Mouse (Mus musculus): Measurements from ENCODE around the gene Lpcat4. TPM values are rescaled to one million over a fixed set of nuclear protein-coding genes. Genes with fewer than 3 reads are reported as not detected.

Lpcat4 gene
- not detected for polyA plus RNA-seq (2014; fragmentation: Illumina TruSeq; extraction: RNeasy Lipid Tissue Mini Kit (QIAGEN cat#74804))

GRCm38 (mm10) chr2:112239212-112239934, at the start of gene Lpcat4:
Gene Lpcat4, plus strand, starts transcription at chr2:112239468.

GRCm38 (mm10) chr2:112259241-112259962, 20.1 kb downstream of the Lpcat4 start, which contains the start of gene Nutm1:
Gene Nutm1, minus strand, starts transcription at chr2:112259291.

GRCm38 (mm10) chr2:112261748-112262653, 22.7 kb downstream of the Lpcat4 start, which contains the start of gene Nop10:
Gene Nop10, plus strand, starts transcription at chr2:112261926.

GRCm38 (mm10) chr2:112265448-112266241, 26.4 kb downstream of the Lpcat4 start, which contains the start of gene Slc12a6:
Gene Slc12a6, plus strand, starts transcription at chr2:112265825.

GRCm38 (mm10) chr2:112266242-112266592, 26.9 kb downstream of the Lpcat4 start, which contains the start of gene Gm21985:
Gene Gm21985, plus strand, starts transcription at chr2:112266314.

Other genes with a start within 250 kb of the Lpcat4 start
- gene Olfr1309, start 249.2 kb upstream of the Lpcat4 start, polyA plus RNA-seq (2014; fragmentation: Illumina TruSeq; extraction: RNeasy Lipid Tissue Mini Kit (QIAGEN cat#74804)) = not detected
- gene Olfr1310, start 226.8 kb upstream of the Lpcat4 start, polyA plus RNA-seq (2014; fragmentation: Illumina TruSeq; extraction: RNeasy Lipid Tissue Mini Kit (QIAGEN cat#74804)) = not detected
- not detected for gene Olfr1311, start 215.1 kb upstream of the Lpcat4 start, polyA plus RNA-seq (2014; fragmentation: Illumina TruSeq; extraction: RNeasy Lipid Tissue Mini Kit (QIAGEN cat#74804))
- not detected for gene Olfr1312, start 189.2 kb upstream of the Lpcat4 start, polyA plus RNA-seq (2014; fragmentation: Illumina TruSeq; extraction: RNeasy Lipid Tissue Mini Kit (QIAGEN cat#74804))
- not detected for gene Olfr1313, start 161.6 kb upstream of the Lpcat4 start, polyA plus RNA-seq (2014; fragmentation: Illumina TruSeq; extraction: RNeasy Lipid Tissue Mini Kit (QIAGEN cat#74804))
- not detected for gene Olfr1314, start 142.7 kb upstream of the Lpcat4 start, polyA plus RNA-seq (2014; fragmentation: Illumina TruSeq; extraction: RNeasy Lipid Tissue Mini Kit (QIAGEN cat#74804))
- not detected for gene Olfr1315-ps1, start 124.0 kb upstream of the Lpcat4 start, polyA plus RNA-seq (2014; fragmentation: Illumina TruSeq; extraction: RNeasy Lipid Tissue Mini Kit (QIAGEN cat#74804))
- gene Olfr1316, start 104.5 kb upstream of the Lpcat4 start, polyA plus RNA-seq (2014; fragmentation: Illumina TruSeq; extraction: RNeasy Lipid Tissue Mini Kit (QIAGEN cat#74804)) = not detected
- gene Olfr1317, start 99.1 kb upstream of the Lpcat4 start, polyA plus RNA-seq (2014; fragmentation: Illumina TruSeq; extraction: RNeasy Lipid Tissue Mini Kit (QIAGEN cat#74804)) = not detected
- gene Olfr1318, start 85.3 kb upstream of the Lpcat4 start, polyA plus RNA-seq (2014; fragmentation: Illumina TruSeq; extraction: RNeasy Lipid Tissue Mini Kit (QIAGEN cat#74804)) = not detected
- 0.14 TPM for gene Nutm1, start 19.8 kb downstream of the Lpcat4 start, polyA plus RNA-seq (2014; fragmentation: Illumina TruSeq; extraction: RNeasy Lipid Tissue Mini Kit (QIAGEN cat#74804))
- gene Nop10, start 22.5 kb downstream of the Lpcat4 start, polyA plus RNA-seq (2014; fragmentation: Illumina TruSeq; extraction: RNeasy Lipid Tissue Mini Kit (QIAGEN cat#74804)) = 33.2 TPM
- 93.0 TPM for gene Slc12a6, start 26.4 kb downstream of the Lpcat4 start, polyA plus RNA-seq (2014; fragmentation: Illumina TruSeq; extraction: RNeasy Lipid Tissue Mini Kit (QIAGEN cat#74804))
- gene Gm21985, start 26.8 kb downstream of the Lpcat4 start, polyA plus RNA-seq (2014; fragmentation: Illumina TruSeq; extraction: RNeasy Lipid Tissue Mini Kit (QIAGEN cat#74804)) = 2.7 TPM
- gene Emc4, start 128.6 kb downstream of the Lpcat4 start, polyA plus RNA-seq (2014; fragmentation: Illumina TruSeq; extraction: RNeasy Lipid Tissue Mini Kit (QIAGEN cat#74804)) = 68.4 TPM
- gene Katnbl1, start 139.7 kb downstream of the Lpcat4 start, polyA plus RNA-seq (2014; fragmentation: Illumina TruSeq; extraction: RNeasy Lipid Tissue Mini Kit (QIAGEN cat#74804)) = 91.2 TPM
- gene Emc7, start 215.5 kb downstream of the Lpcat4 start, polyA plus RNA-seq (2014; fragmentation: Illumina TruSeq; extraction: RNeasy Lipid Tissue Mini Kit (QIAGEN cat#74804)) = 52.8 TPM
- not detected for gene Chrm5, start 241.3 kb downstream of the Lpcat4 start, polyA plus RNA-seq (2014; fragmentation: Illumina TruSeq; extraction: RNeasy Lipid Tissue Mini Kit (QIAGEN cat#74804))

All from ovary, adult 10 weeks (tissue).